Comparison of ENCODE assay signal across 8 mouse cellular contexts in the genomic region with DNA sequence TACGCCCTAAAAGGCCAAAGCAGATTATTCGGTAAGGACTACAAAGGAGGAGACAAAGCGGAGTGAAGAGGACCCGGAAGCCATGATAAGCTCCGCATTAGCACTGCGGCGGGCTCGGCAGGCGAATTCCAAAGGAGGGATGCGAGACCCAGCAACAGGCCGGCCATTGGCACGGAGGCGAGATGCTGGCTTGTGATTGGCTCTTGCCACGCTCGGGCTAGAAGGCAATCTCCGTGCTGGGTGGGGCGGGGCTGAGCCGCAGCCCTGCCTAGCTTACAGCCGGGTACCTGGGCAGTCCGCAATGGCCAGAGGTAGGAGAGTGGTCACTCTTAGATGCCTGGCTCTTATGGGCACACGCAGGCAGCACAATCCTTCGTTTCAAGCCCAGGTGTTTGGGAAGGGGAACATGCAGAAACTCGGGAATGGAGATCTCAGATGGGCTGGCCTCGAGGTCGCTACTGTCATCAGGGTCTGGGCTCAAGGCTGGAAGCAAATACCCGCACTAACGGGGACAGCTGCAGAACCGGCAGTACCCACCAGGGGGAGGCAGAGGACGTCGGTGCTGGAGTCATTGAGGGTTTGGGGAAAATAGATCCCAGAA. TPM values are rescaled to one million over a fixed set of nuclear protein-coding genes. Genes with fewer than 3 reads are reported as not detected.
DNase-seq lines count a peak whose midpoint lies in the region; ATAC-seq lines count a peak whose summit lies in the region.

No protein-coding gene starts in this region.

- peak overlapping the region; percentile 68 for H3K9ac ChIP-seq in lung, embryonic 16.5 days (ENCODE audit: low read length)

- peaks cover 37% of the 10 kb centered on the region for H3K36me3 ChIP-seq in hindbrain, embryonic 10.5 days
- H3K36me3 ChIP-seq in lung, embryonic 16.5 days (ENCODE audit: control insufficient read depth, insufficient read depth, low read length) = 0 out of 2 replicates have a peak, but pooled peaks cover 3% of the 10 kb centered on the region

- DNase-seq in MN1 (ENCODE audit: low spot score) = peak; percentile 99
- peak; percentile 98 for DNase-seq in cerebellum, adult 8-10 months
- peak; percentile 95 for DNase-seq in hindbrain, embryonic 10.5 days (ENCODE audit: low spot score)
- DNase-seq in layer of hippocampus, adult 9-11 months = peak; percentile 95
- peak; percentile 88 for DNase-seq in ovary, postnatal 10 days (ENCODE audit: low spot score)
- peak; percentile 50 for DNase-seq in thymus, postnatal 0 days (ENCODE audit: low spot score)

- H3K27ac ChIP-seq in hindbrain, embryonic 10.5 days = peak overlapping the region; percentile 88
- peak overlapping the region; percentile 67 for H3K27ac ChIP-seq in lung, embryonic 16.5 days (ENCODE audit: low read length)

- H3K9me3 ChIP-seq in hindbrain, embryonic 10.5 days = no peaks in the 10 kb centered on the region
- no peaks in the 10 kb centered on the region for H3K9me3 ChIP-seq in lung, embryonic 16.5 days (ENCODE audit: control insufficient read depth, low read length)

- no peaks in the 10 kb centered on the region for H3K27me3 ChIP-seq in hindbrain, embryonic 10.5 days (ENCODE audit: insufficient read depth, poor library complexity, severe bottlenecking)
- H3K27me3 ChIP-seq in lung, embryonic 16.5 days (ENCODE audit: control insufficient read depth, insufficient read depth, low read depth, low read length) = no peaks in the 10 kb centered on the region

- H3K4me2 ChIP-seq in lung, embryonic 16.5 days (ENCODE audit: low read depth, low read length) = peak overlapping the region; percentile 72

- ATAC-seq in frontal cortex, adult (ENCODE audit: low TSS enrichment) = peak; percentile 89
- ATAC-seq in lung, embryonic 16.5 days (ENCODE audit: low read depth) = peak; percentile 91

- under 1% methylated on average over 30 of the region's 30 CpGs for WGBS in hindbrain, embryonic 10.5 days
- WGBS in lung, embryonic 16.5 days = under 1% methylated on average over 30 of the region's 30 CpGs

- peak overlapping the region; percentile 54 for H3K4me3 ChIP-seq in hindbrain, embryonic 10.5 days
- peak overlapping the region; percentile 53 for H3K4me3 ChIP-seq in lung, embryonic 16.5 days (ENCODE audit: low read length)

- peaks cover 25% of the 10 kb centered on the region for H3K4me1 ChIP-seq in hindbrain, embryonic 10.5 days (replicated peaks)
- H3K4me1 ChIP-seq in lung, embryonic 16.5 days (replicated peaks; ENCODE audit: control insufficient read depth, insufficient read depth, low read length) = peaks cover 30% of the 10 kb centered on the region

RNA-seq across cellular contexts. Expression of gene Hspb1, which starts 15.9 kb away (rescaled TPM):
- 10.6 and 24.0 TPM in 2 replicates for polyA plus RNA-seq in hindbrain, embryonic 10.5 days (2016; fragmentation: Nextera tagmentation; extraction: Ambion mirVana)
- 126 and 127 TPM in 2 replicates for polyA plus RNA-seq in lung, embryonic 16.5 days (2015; fragmentation: Nextera tagmentation; extraction: Ambion mirVana)
- 23.7 and 29.1 TPM in 2 replicates for polyA plus RNA-seq in thymus, postnatal 0 days (2015; fragmentation: Nextera tagmentation; extraction: Ambion mirVana)

RNA-seq across cellular contexts. Expression of gene Ywhag, which starts 30.8 kb away (rescaled TPM):
- polyA plus RNA-seq in hindbrain, embryonic 10.5 days (2016; fragmentation: Nextera tagmentation; extraction: Ambion mirVana) = 274 and 348 TPM in 2 replicates
- 150 and 155 TPM in 2 replicates for polyA plus RNA-seq in lung, embryonic 16.5 days (2015; fragmentation: Nextera tagmentation; extraction: Ambion mirVana)
- polyA plus RNA-seq in thymus, postnatal 0 days (2015; fragmentation: Nextera tagmentation; extraction: Ambion mirVana) = 69.4 and 69.8 TPM in 2 replicates

Comparison
In these comparisons a context has a peak if more than half of its experiments do, and no peak if none do; other contexts are left out.
1. Peak in every context shown above with its lines: DNase-seq, ATAC-seq, H3K4me3 ChIP-seq and H3K27ac ChIP-seq.